Mouse (Mus musculus) G1E (cell line): ENCODE results near the gene C3.

Source experiments
- CTCF ChIP-seq: IDR thresholded peaks from 2 replicates; pipeline ENCODE4 v1.5.1; 2012; ENCODE audit warnings: low read depth, low read length, inconsistent platforms, mixed read lengths
- GATA1 ChIP-seq: IDR thresholded peaks from 2 replicates; pipeline ENCODE4 v1.6.1; 2012; ENCODE audit warnings: borderline replicate concordance, low read length, inconsistent platforms, mixed read lengths
- POLR2AphosphoS5 ChIP-seq: IDR thresholded peaks from 2 replicates; pipeline ENCODE4 v1.6.1; 2012; ENCODE audit warnings: low read depth, low read length, inconsistent platforms; ENCODE audit not compliant: insufficient replicate concordance
- TAL1 ChIP-seq: conservative IDR thresholded peaks from 2 replicates; pipeline ENCODE4 v1.6.1; 2012; ENCODE audit warnings: low read depth, low read length, inconsistent platforms, mixed read lengths

DNA sequence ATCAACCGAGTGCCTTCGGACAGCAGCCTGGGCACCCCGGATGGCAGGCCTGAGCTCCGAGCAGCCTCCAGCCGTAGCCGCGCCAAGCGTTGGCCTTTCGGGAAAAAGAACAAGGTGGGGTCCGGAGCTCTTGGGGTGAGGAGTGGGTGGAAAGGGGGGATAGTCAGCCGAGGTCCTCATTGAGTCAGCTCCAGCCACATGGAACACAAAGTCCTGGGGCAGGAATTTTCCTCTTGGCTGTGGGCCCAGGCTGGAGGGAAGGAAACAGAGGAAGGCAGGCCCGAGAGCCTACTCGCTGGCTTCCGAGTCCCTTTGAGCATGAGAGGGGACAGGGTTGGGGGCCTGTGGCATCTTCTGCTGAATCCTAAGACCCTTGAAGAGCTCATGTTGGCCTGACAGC, 27.4 kb upstream of the C3 start:
- no peak for TF ChIP-seq CTCF
- no peak for TF ChIP-seq GATA1
- no peak for TF ChIP-seq TAL1
- TF ChIP-seq POLR2AphosphoS5, result no peak
